Mouse (Mus musculus) v-Abl transformed pro-B cells (cell line): ENCODE results near the gene Bbx.

Experiments
- in situ Hi-C, 2 experiments: fragments of 400-800 bp; cut with MboI; formaldehyde crosslinking; loops; one replicate each; pipeline ENCODE4 v1.15.1; 2025; ENCODE audit not compliant: unreplicated experiment in 2 of 2

The Bbx gene

DNA sequence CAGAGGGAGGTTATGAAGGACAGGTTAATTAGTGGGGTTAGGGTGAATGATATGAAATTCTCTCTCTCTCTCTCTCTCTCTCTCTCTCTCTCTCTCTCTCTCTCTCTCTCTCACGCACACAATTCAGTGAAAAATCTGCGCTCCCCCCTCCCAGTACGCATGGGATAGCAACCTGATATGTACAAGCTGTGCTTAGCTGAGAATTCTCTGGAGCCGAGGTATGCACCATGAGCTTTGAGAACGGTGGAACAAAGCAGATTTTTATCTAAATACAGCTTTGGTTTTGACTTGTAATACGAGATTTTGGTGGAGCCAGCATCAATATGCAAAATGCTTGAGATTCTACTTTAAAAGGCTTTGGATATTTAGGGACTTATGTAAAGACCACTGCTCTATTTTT lies 243.1 kb downstream of the Bbx start:
- in situ Hi-C loops, result no loop called here

DNA sequence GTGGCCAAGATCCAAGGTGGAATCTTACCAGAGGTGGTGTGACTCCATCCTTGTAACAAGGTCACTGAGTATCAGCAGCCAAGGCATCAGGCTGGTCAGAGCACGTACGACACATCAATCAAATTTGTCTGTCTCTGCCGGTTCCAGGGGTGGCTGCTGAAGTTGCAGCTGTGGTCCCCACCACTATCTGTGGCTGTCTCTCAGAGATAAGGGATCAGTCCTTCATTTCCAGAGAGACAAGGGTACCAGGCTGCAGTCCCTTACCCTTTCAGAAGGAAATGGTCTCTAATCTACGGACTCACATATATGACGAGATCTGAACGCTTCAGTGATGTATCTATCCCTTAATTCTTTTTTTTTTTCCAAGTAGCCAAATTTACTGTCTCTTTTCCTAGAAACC lies 245.6 kb downstream of the Bbx start:
- in situ Hi-C loops, result no loop called here

DNA sequence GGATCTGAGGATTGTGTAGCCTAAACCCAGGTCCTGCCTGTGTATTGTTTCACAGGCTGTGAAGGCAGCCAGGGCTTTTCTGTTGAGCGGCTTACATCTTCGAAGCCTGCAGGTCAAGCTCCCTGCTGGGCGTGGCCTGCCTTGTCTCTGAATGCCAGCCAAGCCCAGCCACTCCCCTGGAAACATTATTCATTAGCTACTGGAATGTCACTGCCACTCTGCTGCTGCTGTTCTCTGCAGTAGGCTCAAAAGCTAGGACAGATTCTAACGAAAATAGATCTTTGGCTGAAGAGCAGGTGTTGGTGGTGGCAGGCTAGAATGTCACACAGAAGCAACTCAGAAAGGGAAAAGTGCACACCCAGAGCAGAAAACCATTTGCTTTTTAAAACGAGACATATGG lies 247.1 kb downstream of the Bbx start:
- in situ Hi-C loops, result no loop called here

DNA sequence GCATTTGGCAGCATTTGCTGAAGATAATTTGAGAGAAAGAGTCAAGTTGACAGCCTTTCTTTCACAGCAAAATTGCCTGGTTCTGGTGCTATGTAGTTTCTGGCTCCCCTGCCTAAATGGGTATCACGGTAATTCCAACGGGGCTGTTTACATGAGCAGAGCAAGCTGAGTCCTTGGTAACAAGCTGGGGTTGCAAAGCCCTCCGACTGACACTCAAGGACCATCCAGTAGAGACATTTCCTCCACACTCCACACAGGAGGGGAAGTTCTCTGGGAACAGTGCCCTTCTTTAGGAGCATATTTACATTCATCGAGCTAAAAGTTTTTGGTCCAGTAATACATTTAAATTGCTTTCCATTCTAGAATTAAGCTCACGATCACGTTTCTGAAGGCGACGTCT lies 249.2 kb downstream of the Bbx start:
- in situ Hi-C loops, result no loop called here

DNA sequence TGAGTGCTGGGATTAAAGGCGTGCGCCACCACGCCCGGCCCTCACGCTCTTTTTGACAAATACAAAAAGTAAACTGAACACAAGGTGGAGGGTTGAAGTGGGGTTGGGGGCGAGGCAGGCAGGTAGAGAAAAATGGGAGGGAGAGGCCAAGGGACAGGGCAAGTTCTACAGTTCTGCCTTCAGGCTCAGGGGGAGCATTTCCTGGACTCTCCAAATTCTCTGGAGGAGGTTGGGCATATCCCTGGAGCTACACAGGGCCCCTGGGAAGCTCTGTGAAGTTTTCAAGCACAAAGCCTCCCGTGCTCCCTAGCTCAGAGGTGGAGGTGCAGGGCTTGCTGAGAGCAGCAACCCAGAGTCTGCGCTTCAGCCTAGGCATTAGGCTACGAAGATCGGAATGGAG lies 249.6 kb downstream of the Bbx start:
- in situ Hi-C loops, result no loop called here

DNA sequence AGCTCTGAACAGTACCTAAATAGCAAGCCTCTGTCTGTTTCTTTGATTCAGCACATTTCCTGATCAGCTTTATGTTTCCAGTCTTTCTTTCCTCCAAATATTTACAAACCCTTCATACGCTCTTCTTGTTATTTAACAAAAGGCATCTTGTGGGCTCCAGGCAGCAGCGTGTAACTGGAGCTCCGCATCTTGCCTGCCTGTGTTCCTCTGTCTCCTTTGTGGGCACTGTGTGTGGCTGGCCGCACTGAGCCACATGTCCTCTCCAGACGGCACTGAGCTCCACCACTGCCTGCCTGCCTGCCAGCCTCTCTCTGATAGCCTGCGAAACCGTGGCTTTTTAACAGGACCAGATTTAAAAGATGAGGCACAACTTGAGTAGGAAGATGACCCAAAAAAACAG lies 259.4 kb downstream of the Bbx start:
- in situ Hi-C loops, result no loop called here

DNA sequence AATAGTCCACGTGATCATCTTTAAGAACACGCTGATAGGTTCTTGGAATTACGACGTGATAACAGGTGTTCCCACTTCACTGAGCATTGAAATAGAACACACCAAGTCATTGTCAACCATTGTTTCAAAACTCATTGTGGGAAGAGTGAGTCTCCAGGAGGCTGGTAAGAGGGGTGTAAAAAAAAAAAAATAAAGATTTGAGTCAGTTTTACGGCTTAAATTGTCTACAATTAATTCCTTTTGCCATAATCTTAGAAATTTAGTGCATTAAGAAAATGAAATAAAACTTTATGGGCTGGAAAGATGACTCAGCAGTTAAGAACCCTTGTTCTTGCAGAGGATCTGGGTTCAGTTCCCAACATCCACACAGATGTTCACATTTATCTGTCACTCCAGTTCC lies 261.4 kb downstream of the Bbx start:
- in situ Hi-C loops, result no loop called here

DNA sequence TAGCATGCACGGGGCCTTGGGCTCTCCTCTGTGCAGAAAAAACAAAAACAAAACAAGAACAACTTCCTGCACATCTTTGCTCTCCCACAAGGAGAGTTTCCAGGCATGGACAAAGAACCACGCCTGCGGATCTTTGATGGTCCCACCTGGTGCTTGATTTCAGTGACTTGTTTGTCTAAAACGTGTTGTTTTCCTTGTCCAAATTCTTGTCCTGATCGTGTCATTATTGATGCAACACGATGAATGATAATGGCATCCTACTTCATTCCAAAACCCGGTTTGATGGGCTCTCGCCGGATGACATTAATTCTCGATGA lies 264.2 kb downstream of the Bbx start:
- in situ Hi-C loops, result no loop called here

DNA sequence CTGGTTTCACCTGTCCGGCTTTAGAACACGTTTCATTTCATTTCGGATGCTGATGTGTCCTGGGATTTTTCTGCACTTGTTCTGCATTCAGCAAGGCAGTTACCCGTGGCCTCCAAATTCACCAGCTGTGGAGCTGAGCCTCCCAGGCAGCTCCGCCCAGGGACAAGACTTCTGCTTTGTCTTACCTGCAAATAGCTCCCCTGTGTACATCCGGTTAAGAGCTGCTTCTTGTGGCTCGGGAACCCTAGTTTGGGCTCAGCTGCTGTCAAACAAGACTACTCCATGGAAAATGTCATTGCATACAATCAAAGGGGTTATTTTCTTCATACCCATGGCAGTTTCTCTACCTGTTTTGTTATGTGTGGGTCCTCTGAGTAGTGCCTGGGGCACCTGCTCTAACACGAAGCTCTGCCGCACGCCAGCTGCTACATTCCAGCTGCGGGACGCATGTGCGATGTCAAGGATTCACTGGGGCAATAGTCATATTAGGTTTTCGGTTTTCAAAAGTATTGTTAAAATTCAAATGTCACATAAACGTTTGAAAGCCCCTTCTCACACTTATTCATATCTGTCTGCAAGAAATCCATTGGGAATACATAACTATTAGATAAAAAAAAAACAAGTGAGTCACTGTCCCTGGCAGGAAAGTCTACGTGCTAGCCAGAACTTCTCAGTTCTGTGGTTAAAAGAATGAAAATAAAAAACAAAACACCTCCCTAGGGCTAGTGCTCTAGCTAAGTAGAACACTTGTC lies 264.8 kb downstream of the Bbx start:
- in situ Hi-C loops, result no loop called here

DNA sequence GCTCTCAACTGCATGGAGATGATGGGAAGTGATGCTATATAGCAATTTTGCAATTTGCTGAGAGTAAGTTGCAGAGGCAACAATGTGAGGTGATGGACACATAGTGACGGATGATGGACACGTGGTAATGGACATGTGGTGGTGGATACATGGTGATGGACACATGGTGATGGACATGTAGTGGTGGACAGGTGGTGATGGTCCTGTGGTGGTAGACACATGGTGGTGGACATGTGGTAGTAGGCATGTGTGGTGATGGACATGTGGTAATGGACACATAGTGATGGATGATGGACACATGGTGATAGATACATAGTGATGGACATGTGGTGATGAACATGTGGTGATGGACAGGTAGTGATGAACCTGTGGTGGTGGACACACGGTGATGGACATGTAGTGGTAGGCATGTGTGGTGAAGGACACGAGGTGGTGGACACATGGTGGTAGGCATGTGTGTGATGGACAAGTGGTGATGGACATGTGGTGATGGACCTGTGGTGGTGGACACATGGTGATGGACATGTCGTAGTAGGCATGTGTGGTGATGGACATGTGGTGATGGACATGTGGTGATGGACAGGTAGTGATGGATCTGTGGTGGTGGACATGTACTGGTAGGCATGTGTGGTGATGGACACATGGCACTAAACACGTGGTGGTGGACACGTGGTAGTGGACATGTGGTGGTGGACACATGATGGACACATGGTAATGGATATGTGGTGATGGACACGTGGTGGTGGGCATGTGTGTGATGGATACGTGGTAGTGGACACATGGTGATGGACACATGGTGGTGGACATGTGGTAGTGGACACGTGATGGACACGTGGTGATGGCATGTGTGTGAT lies 271.5 kb downstream of the Bbx start:
- in situ Hi-C loops, result no loop called here

DNA sequence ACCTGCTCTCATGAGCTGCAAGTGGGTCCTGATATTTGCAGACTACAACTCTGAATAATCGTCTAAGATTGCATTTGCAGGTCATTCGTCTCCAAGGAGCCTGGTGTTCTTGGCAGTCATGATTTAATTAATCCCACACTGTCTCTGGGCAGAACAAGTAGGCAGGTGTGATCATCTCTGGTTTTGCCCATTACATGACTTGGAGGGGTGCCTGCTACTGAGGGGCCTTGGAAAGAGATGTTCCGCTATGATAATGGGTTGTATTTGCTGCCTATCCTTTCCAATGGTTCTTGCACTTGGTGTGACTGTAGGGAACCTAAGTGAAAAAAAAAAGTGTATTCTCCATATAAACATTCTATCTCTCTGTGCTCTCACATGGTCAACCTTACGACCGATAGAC lies 273.6 kb downstream of the Bbx start:
- in situ Hi-C loops, result no loop called here

DNA sequence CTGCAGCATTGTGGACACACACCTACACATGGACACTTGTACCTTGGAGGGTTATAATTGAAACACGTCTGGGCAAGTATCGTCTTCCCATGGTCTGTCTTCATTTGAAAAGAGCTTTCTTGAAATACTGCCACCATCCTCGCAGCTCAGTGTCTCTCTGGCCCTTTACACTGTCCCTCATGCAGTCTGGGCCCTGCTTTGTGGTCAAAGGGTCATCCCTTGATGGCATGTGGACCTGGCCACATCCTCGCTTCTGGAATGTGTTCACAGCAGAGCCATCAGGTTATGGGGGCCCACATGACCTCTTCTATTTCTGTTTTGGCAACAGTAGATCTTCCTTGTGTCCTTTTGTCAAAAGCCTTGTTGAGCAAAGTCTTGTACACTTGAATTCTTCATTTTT lies 282.6 kb downstream of the Bbx start:
- in situ Hi-C loops, result no loop called here

DNA sequence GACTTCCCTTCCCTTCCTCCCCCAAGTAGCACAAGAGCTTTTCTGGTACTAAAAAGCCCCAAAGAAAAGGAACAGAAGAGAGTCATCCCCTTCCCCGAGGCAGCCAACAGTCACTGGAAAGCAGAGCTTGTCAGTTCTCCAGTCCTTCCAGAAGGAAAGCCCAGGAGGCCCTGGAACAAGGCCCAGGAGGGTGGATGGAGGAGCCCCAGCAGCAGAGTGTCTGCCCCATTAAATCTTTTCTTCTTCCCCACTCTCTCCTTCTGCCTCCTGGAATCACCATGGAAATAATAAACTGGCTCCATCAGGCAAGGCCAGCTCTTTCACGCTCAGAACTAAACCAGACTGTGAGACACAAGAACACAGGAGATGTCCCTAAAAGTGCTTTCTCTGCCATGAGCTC lies 284.3 kb downstream of the Bbx start:
- in situ Hi-C loops, result no loop called here
